Mouse (Mus musculus): ENCODE results near the gene Serpina1a. TPM values are rescaled to one million over a fixed set of nuclear protein-coding genes. Genes with fewer than 3 reads are reported as not detected.

Gene Serpina1a
- polyA plus RNA-seq, 1 experiment = not detected

Other genes with a start within 250 kb of the Serpina1a start
- gene Serpina10, start 232.1 kb downstream of the Serpina1a start, polyA plus RNA-seq (2012; rRNA removed) = 0.04 TPM in 1 of 2 replicates, not detected in the other
- gene Serpina6, start 206.3 kb downstream of the Serpina1a start, polyA plus RNA-seq (2012; rRNA removed) = not detected in 2 replicates
- gene Serpina16, start 187.4 kb downstream of the Serpina1a start, polyA plus RNA-seq (2012; rRNA removed) = not detected in 2 replicates
- gene Serpina1f, start 168.0 kb downstream of the Serpina1a start, polyA plus RNA-seq (2012; rRNA removed) = not detected in 2 replicates
- gene Serpina1d, start 90.0 kb downstream of the Serpina1a start, polyA plus RNA-seq (2012; rRNA removed) = 0.08 TPM in 1 of 2 replicates, not detected in the other
- gene Serpina1b, start 33.2 kb downstream of the Serpina1a start, polyA plus RNA-seq (2012; rRNA removed) = not detected in 2 replicates
- gene Serpina1c, start 41.3 kb upstream of the Serpina1a start, polyA plus RNA-seq (2012; rRNA removed) = not detected in 2 replicates
- not detected in 2 replicates for gene Serpina1e, start 95.4 kb upstream of the Serpina1a start, polyA plus RNA-seq (2012; rRNA removed)
- gene Serpina11, start 126.4 kb upstream of the Serpina1a start, polyA plus RNA-seq (2012; rRNA removed) = not detected in 2 replicates
- gene Serpina9, start 150.2 kb upstream of the Serpina1a start, polyA plus RNA-seq (2012; rRNA removed) = 0.04 and 3.8 TPM in 2 replicates
- gene Serpina12, start 180.9 kb upstream of the Serpina1a start, polyA plus RNA-seq (2012; rRNA removed) = 0.04 TPM in 1 of 2 replicates, not detected in the other
- gene Serpina5, start 237.6 kb upstream of the Serpina1a start, polyA plus RNA-seq (2012; rRNA removed) = not detected in 2 replicates
- gene Serpina3a, start 249.2 kb upstream of the Serpina1a start, polyA plus RNA-seq (2012; rRNA removed) = not detected in 2 replicates

Data from cortical plate, adult 2 months (tissue).